Comparison of ENCODE assay signal across 10 mouse cellular contexts in genomic region chr3:79977656-79978450, GRCm38 (mm10).
DNase-seq lines count a peak whose midpoint lies in the region; ATAC-seq lines count a peak whose summit lies in the region.
"Had no signal": no experiment of that assay in that cellular context is flagged by ENCODE, and none has a peak within 500 bp of the region (broad histone marks: within the 10 kb centered on the region; RNA-seq: fewer than 3 reads in every experiment).

No protein-coding gene starts in this region.

- DNase-seq in embryo, embryonic 10 days (ENCODE audit: low spot score), result peak; percentile 65
- no peak for DNase-seq in embryo, embryonic 9.5 days (ENCODE audit: extremely low spot score)
- peak; percentile 51 for DNase-seq in right cerebral cortex, adult 18-20 months
- no peak for DNase-seq in right cerebral cortex, postnatal 4 days
- DNase-seq in frontal cortex, postnatal 14 days (ENCODE audit: low spot score in 2 of 2), result no peak
- DNase-seq in frontal cortex, postnatal 36 days (ENCODE audit: low spot score in 2 of 2), result no peak

- ATAC-seq in kidney, embryonic 15.5 days (replicated peaks; ENCODE audit: low FRiP score), result 0 out of 2 replicates have a peak, but pooled peaks have one; percentile 66
- ATAC-seq in stomach, embryonic 16.5 days (ENCODE audit: insufficient read depth, low FRiP score), result no peak

- peaks cover 6% of the 10 kb centered on the region; the same call in 1 of the 2 replicates for H3K4me1 ChIP-seq in kidney, embryonic 15.5 days
- H3K4me1 ChIP-seq in stomach, embryonic 16.5 days (ENCODE audit: control insufficient read depth, insufficient read depth, low read length), result peaks cover 8% of the 10 kb centered on the region; the same call in 1 of the 2 replicates

- H3K9ac ChIP-seq in kidney, embryonic 15.5 days, result no peak overlapping the region
- no peak overlapping the region for H3K9ac ChIP-seq in stomach, embryonic 16.5 days (ENCODE audit: low read length)
- H3K9ac ChIP-seq: embryonic facial prominence, embryonic 13.5 days; limb, embryonic 13.5 days had no signal

- no peaks in the 10 kb centered on the region for H3K36me3 ChIP-seq in kidney, embryonic 15.5 days
- H3K36me3 ChIP-seq in stomach, embryonic 16.5 days (ENCODE audit: control insufficient read depth, insufficient read depth, low read length), result no peaks in the 10 kb centered on the region
- H3K36me3 ChIP-seq: embryonic facial prominence, embryonic 13.5 days; limb, embryonic 13.5 days had no signal

- H3K27me3 ChIP-seq in kidney, embryonic 15.5 days, result no peaks in the 10 kb centered on the region
- H3K27me3 ChIP-seq in stomach, embryonic 16.5 days (ENCODE audit: control insufficient read depth, insufficient read depth, low read length), result no peaks in the 10 kb centered on the region
- H3K27me3 ChIP-seq: embryonic facial prominence, embryonic 13.5 days; limb, embryonic 13.5 days had no signal

- H3K27ac ChIP-seq in kidney, embryonic 15.5 days, result peak overlapping the region; percentile 79
- peak overlapping the region; percentile 64 for H3K27ac ChIP-seq in stomach, embryonic 16.5 days (ENCODE audit: low read length)
- H3K27ac ChIP-seq: embryonic facial prominence, embryonic 13.5 days; limb, embryonic 13.5 days had no signal

- no peak overlapping the region for H3K4me2 ChIP-seq in kidney, embryonic 15.5 days
- H3K4me2 ChIP-seq in stomach, embryonic 16.5 days (ENCODE audit: low read depth, low read length), result no peak overlapping the region
- H3K4me2 ChIP-seq: embryonic facial prominence, embryonic 13.5 days; limb, embryonic 13.5 days had no signal

- no peak overlapping the region for H3K4me3 ChIP-seq in kidney, embryonic 15.5 days (replicated peaks)
- H3K4me3 ChIP-seq in stomach, embryonic 16.5 days (replicated peaks; ENCODE audit: low read length), result no peak overlapping the region
- H3K4me3 ChIP-seq: embryonic facial prominence, embryonic 13.5 days; limb, embryonic 13.5 days had no signal

- H3K9me3 ChIP-seq in kidney, embryonic 15.5 days (replicated peaks), result no peaks in the 10 kb centered on the region
- no peaks in the 10 kb centered on the region for H3K9me3 ChIP-seq in stomach, embryonic 16.5 days (replicated peaks; ENCODE audit: control insufficient read depth, low read length)
- H3K9me3 ChIP-seq: embryonic facial prominence, embryonic 13.5 days; limb, embryonic 13.5 days had no signal

- WGBS in kidney, embryonic 15.5 days, result 52% methylated on average over 11 of the region's 11 CpGs
- WGBS in stomach, embryonic 16.5 days, result 53% methylated on average over 11 of the region's 11 CpGs

Comparison
In these comparisons a context has a peak if more than half of its experiments do, and no peak if none do; other contexts are left out.
1. DNase-seq: peak in embryo, embryonic 10 days (single experiment) and right cerebral cortex, adult 18-20 months (single experiment); none in embryo, embryonic 9.5 days (single experiment), right cerebral cortex, postnatal 4 days (single experiment), frontal cortex, postnatal 14 days (0 of 2) and frontal cortex, postnatal 36 days (0 of 2).